11 mouse cellular contexts compared by ENCODE assay signal in genomic region chr12:107752587-107752986, GRCm38 (mm10).
A peak's percentile ranks its signal among the peaks of the same experiment; 100 is the strongest.
DNase-seq lines count a peak whose midpoint lies in the region; ATAC-seq and TF ChIP-seq lines count a peak whose summit lies in the region.
"Had no signal": no experiment of that assay in that cellular context is flagged by ENCODE, and none has a peak within 500 bp of the region (broad histone marks: within the 10 kb centered on the region; RNA-seq: fewer than 3 reads in every experiment).

No protein-coding gene starts in this region.

- no peak overlapping the region for H3K27ac ChIP-seq in forebrain, embryonic 11.5 days (ENCODE audit: low read depth, low read length)
- H3K27ac ChIP-seq in forebrain, embryonic 16.5 days (ENCODE audit: low read length): no peak overlapping the region

- peak; percentile 34; the same call in 1 of the 2 replicates for ATAC-seq in forebrain, embryonic 11.5 days (replicated peaks; ENCODE audit: low FRiP score)
- ATAC-seq in forebrain, embryonic 16.5 days: no peak

- H3K27me3 ChIP-seq in forebrain, embryonic 11.5 days (ENCODE audit: control insufficient read depth, insufficient read depth, low read length): no peaks in the 10 kb centered on the region
- no peaks in the 10 kb centered on the region for H3K27me3 ChIP-seq in forebrain, embryonic 16.5 days (replicated peaks; ENCODE audit: control insufficient read depth, insufficient read depth, low read length)
- H3K27me3 ChIP-seq in myocyte (ENCODE audit: control insufficient read depth, insufficient read depth, insufficient read length): no peaks in the 10 kb centered on the region

- H3K36me3 ChIP-seq in forebrain, embryonic 11.5 days (ENCODE audit: control insufficient read depth, insufficient read depth, low read length): no peaks in the 10 kb centered on the region
- H3K36me3 ChIP-seq in forebrain, embryonic 16.5 days (ENCODE audit: control insufficient read depth, insufficient read depth): no peaks in the 10 kb centered on the region
- no peaks in the 10 kb centered on the region for H3K36me3 ChIP-seq in myocyte (ENCODE audit: control insufficient read depth, insufficient read depth)

- WGBS in forebrain, embryonic 11.5 days: 37% methylated on average over 8 of the region's 8 CpGs
- 15% methylated on average over 8 of the region's 8 CpGs for WGBS in forebrain, embryonic 16.5 days

- H3ac ChIP-seq in myocyte (ENCODE audit: control insufficient read depth, insufficient read length): no peak overlapping the region

- no peaks in the 10 kb centered on the region for H3K9me3 ChIP-seq in forebrain, embryonic 11.5 days (ENCODE audit: control insufficient read depth, low read length)
- H3K9me3 ChIP-seq in forebrain, embryonic 16.5 days (ENCODE audit: control insufficient read depth, low read length): no peaks in the 10 kb centered on the region

- no peaks in the 10 kb centered on the region for H3K79me2 ChIP-seq in myocyte (ENCODE audit: control insufficient read depth, insufficient read depth)

- DNase-seq in forebrain, embryonic 11.5 days (ENCODE audit: low spot score): peak; percentile 73
- peak; percentile 10 to 17 for DNase-seq in urinary bladder, postnatal 36 days (ENCODE audit: low spot score in 2 of 2)
- no peak for DNase-seq in urinary bladder, postnatal 10 days (ENCODE audit: low spot score)
- no peak for DNase-seq in kidney, postnatal 25 days
- no peak for DNase-seq in kidney, postnatal 10 days
- no peak for DNase-seq in B cell, adult 2 months
- DNase-seq: cerebellum, adult 11 months; kidney, postnatal 36 days; right cerebral cortex, postnatal 25 days had no signal

- H3K4me1 ChIP-seq in forebrain, embryonic 11.5 days (replicated peaks; ENCODE audit: control insufficient read depth, insufficient read depth, low read length): peaks cover 17% of the 10 kb centered on the region
- H3K4me1 ChIP-seq in forebrain, embryonic 16.5 days (replicated peaks; ENCODE audit: control insufficient read depth, insufficient read depth, low read length): peaks cover 7% of the 10 kb centered on the region

- TF ChIP-seq POLR2A in myocyte (IDR thresholded peaks at IDR 0.05; ENCODE audit: insufficient read length, low read depth): no peak

- H3K4me3 ChIP-seq in forebrain, embryonic 11.5 days (ENCODE audit: low read depth, low read length): no peak overlapping the region
- no peak overlapping the region for H3K4me3 ChIP-seq in forebrain, embryonic 16.5 days (replicated peaks; ENCODE audit: low read length)
- H3K4me3 ChIP-seq in myocyte: no peak overlapping the region

- H3K4me2 ChIP-seq in forebrain, embryonic 11.5 days (ENCODE audit: low read depth, low read length, severe bottlenecking): no peak overlapping the region
- H3K4me2 ChIP-seq in forebrain, embryonic 16.5 days (ENCODE audit: low read length): no peak overlapping the region
- H3K4me2 ChIP-seq in myocyte (ENCODE audit: low read depth): peak overlapping the region; percentile 82

- peak overlapping the region; percentile 20; the same call in 1 of the 2 replicates for H3K9ac ChIP-seq in forebrain, embryonic 11.5 days (ENCODE audit: low read length)
- no peak overlapping the region for H3K9ac ChIP-seq in forebrain, embryonic 16.5 days (replicated peaks; ENCODE audit: low read depth, low read length)

TF ChIP-seq in myocyte, 11 proteins besides CTCF, POLR2A, EP300 and RAD21:
- TF ChIP-seq TCF3 (IDR thresholded peaks at IDR 0.05; ENCODE audit: insufficient read length, low read depth): no peak
- peak in 1 of 3 experiments; percentile 16 for TF ChIP-seq MYOD1 (IDR thresholded peaks at IDR 0.05; ENCODE audit: control insufficient read depth in 1 of 3, insufficient read length in 2 of 3, low read depth in 2 of 3)

Comparison
In these comparisons a context has a peak if more than half of its experiments do, and no peak if none do; other contexts are left out.
1. DNase-seq: peak in forebrain, embryonic 11.5 days (single experiment) and urinary bladder, postnatal 36 days (2 of 2); none in urinary bladder, postnatal 10 days (single experiment), kidney, postnatal 25 days (0 of 2), kidney, postnatal 10 days (single experiment) and B cell, adult 2 months (0 of 2).